Mouse (Mus musculus) limb, embryonic 14.5 days (tissue): ENCODE data around the gene Lmbr1l. TPM values are rescaled to one million over a fixed set of nuclear protein-coding genes. Genes with fewer than 3 reads are reported as not detected.

ENCODE experiments used
- ATAC-seq: fragments of 200-750 bp; cut with Nextera tagmentation; 2 replicates; pipeline ENCODE4 v1.8.0; 2017; ENCODE audit warnings: low read depth, moderate number of reproducible peaks, moderate TSS enrichment; ENCODE audit not compliant: low FRiP score
- DNase-seq: peaks from one replicate; pipeline ENCODE4 v3.0.0-alpha.2; 2015; ENCODE audit warnings: low spot score
- H3K27ac ChIP-seq: fragments of 300-500 bp; sonication (generic); replicated peaks from 2 replicates; pipeline ENCODE4 v1.5.1; 2014; ENCODE audit warnings: low read depth, mild to moderate bottlenecking, low read length, moderate library complexity, mixed read lengths
- H3K27me3 ChIP-seq: fragments of 300-500 bp; sonication (generic); 2 replicates; pipeline ENCODE4 v1.6.1; 2014; ENCODE audit warnings: low read length, mixed read lengths; ENCODE audit not compliant: control insufficient read depth, insufficient read depth
- H3K36me3 ChIP-seq: fragments of 300-500 bp; sonication (generic); 2 replicates; pipeline ENCODE4 v1.6.1; 2014; ENCODE audit warnings: mild to moderate bottlenecking, low read length, moderate library complexity, mixed read lengths; ENCODE audit not compliant: control insufficient read depth, insufficient read depth
- H3K4me1 ChIP-seq: fragments of 300-500 bp; sonication (generic); 2 replicates; pipeline ENCODE4 v1.6.1; 2014; ENCODE audit warnings: antibody characterized with exemption, low read length, mixed read lengths; ENCODE audit not compliant: control insufficient read depth, insufficient read depth
- H3K4me2 ChIP-seq: fragments of 300-500 bp; sonication (generic); replicated peaks from 2 replicates; pipeline ENCODE4 v1.6.1; 2014; ENCODE audit warnings: low read depth, mild to moderate bottlenecking, low read length, moderate library complexity; ENCODE audit not compliant: severe bottlenecking
- H3K4me3 ChIP-seq: fragments of 300-500 bp; sonication (generic); replicated peaks from 2 replicates; pipeline ENCODE4 v1.5.1; 2014; ENCODE audit warnings: low read length
- H3K9ac ChIP-seq: fragments of 300-500 bp; sonication (generic); 2 replicates; pipeline ENCODE4 v1.6.1; 2014; ENCODE audit warnings: mild to moderate bottlenecking, low read depth, low read length, moderate library complexity; ENCODE audit not compliant: severe bottlenecking
- H3K9me3 ChIP-seq: fragments of 300-500 bp; sonication (generic); 2 replicates; pipeline ENCODE4 v1.6.1; 2016; ENCODE audit warnings: low read length; ENCODE audit not compliant: control insufficient read depth
- POLR2A ChIP-seq: fragments of 200-500 bp; IDR thresholded peaks from 2 replicates; pipeline ENCODE4 v1.8.0; 2012; ENCODE audit warnings: inconsistent platforms, mild to moderate bottlenecking, moderate library complexity, borderline replicate concordance; ENCODE audit not compliant: insufficient read depth, insufficient read length; ENCODE audit errors: extremely low read depth
- WGBS: fragments of 180-500 bp; shearing (Covaris S2); extraction: QIAGEN DNeasy Blood & Tissue Kit; methylation state at CpG from one replicate; pipeline ENCODE4 v1.1.7; 2014; 5-methylcytosine and 5-hydroxymethylcytosine counted together
- polyA plus RNA-seq, 2 experiments: library from polyadenylated mRNA; depleted of rRNA in 1 of 2; stranded (reverse) in 1 of 2; unstranded in 1 of 2; fragments of >200 nt; fragmentation: Nextera tagmentation in 1 of 2; extraction: Ambion mirVana in 1 of 2; gene quantifications; 2 replicates each; pipeline versions ENCODE4 v1.2.1 to v1.2.3; 2012 to 2014

Gene Lmbr1l
- polyA plus RNA-seq, 2 experiments, result 5.5 to 66.8 TPM

GRCm38 (mm10) chr15:98877331-98877730 is 40.7 kb downstream of the Lmbr1l start:
- WGBS, result 22% methylated on average over 3 of the region's 3 CpGs
- Histone ChIP-seq H3K27ac (no peak overlapping the region), H3K4me3 (no peak overlapping the region), H3K4me2 (no peak overlapping the region), H3K4me1 (peaks cover 12% of the 10 kb centered on the region), H3K27me3 (no peaks in the 10 kb centered on the region), H3K9me3 (no peaks in the 10 kb centered on the region), H3K9ac (no peak overlapping the region), H3K36me3 (no peaks in the 10 kb centered on the region; the same call in 1 of the 2 replicates)
- no peak for ATAC-seq
- peak; percentile 85 for DNase-seq
- TF ChIP-seq POLR2A, result no peak

DNA sequence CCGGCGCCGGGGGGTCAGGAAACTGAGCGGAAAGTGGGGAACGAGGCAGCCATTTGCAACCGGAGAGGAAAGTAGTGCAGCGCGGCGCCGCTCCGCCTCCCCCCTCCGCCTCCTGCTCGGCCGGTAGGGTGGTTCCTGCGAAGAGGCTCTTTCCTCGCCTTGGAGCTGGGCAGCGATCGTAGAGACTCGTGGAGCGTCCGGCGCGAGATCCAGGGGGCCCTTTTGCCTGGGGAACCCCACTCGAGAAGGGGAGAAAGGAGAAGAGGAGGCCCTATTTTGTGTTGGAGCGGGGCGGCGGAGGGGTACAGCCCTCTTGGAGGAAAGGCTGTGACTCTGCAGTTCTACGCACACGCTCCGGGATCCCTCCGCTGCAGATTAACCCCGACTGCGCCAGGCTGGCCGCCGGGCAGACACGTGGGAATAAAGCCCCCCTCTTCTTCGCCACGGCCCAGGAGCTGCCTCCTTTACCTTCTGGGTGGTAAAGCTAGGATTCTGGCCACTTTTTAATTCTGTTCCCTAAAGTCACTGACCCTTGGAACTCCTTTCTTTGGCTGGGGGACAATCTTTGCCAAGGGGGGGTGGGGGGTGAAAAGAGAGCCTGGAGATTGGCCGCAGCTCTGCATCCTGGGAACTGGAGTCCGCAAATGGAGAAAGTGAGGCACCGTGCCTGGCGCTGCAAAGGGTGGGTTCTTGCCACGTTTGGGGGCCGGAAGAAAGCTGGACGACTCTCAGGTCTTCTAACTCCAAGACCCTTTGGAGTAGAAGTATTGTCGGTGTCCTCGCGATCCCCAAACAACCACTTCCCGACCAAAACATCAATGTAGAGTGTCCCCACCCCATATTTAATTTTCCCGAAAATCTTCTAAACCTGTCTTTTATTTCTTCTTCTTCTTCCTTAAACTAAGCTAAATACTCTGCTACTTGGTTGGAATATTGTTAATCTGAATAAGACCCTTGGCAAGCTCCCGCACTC is 45.8 kb downstream of the Lmbr1l start:
- DNase-seq (peak; percentile 97), ATAC-seq (peak; percentile 85)
- TF ChIP-seq POLR2A, result peak; percentile 55; the same call in 1 of the 2 replicates
- H3K27ac ChIP-seq, result peak overlapping the region; percentile 99
- no peaks in the 10 kb centered on the region for H3K9me3 ChIP-seq
- H3K4me1 ChIP-seq, result peaks cover 25% of the 10 kb centered on the region
- H3K27me3 ChIP-seq, result no peaks in the 10 kb centered on the region
- H3K4me2 ChIP-seq, result peak overlapping the region; percentile 97
- no peaks in the 10 kb centered on the region for H3K36me3 ChIP-seq
- under 1% methylated on average over 45 of the region's 51 CpGs for WGBS
- peak overlapping the region; percentile 95 for H3K9ac ChIP-seq
- peak overlapping the region; percentile 64 for H3K4me3 ChIP-seq

DNA sequence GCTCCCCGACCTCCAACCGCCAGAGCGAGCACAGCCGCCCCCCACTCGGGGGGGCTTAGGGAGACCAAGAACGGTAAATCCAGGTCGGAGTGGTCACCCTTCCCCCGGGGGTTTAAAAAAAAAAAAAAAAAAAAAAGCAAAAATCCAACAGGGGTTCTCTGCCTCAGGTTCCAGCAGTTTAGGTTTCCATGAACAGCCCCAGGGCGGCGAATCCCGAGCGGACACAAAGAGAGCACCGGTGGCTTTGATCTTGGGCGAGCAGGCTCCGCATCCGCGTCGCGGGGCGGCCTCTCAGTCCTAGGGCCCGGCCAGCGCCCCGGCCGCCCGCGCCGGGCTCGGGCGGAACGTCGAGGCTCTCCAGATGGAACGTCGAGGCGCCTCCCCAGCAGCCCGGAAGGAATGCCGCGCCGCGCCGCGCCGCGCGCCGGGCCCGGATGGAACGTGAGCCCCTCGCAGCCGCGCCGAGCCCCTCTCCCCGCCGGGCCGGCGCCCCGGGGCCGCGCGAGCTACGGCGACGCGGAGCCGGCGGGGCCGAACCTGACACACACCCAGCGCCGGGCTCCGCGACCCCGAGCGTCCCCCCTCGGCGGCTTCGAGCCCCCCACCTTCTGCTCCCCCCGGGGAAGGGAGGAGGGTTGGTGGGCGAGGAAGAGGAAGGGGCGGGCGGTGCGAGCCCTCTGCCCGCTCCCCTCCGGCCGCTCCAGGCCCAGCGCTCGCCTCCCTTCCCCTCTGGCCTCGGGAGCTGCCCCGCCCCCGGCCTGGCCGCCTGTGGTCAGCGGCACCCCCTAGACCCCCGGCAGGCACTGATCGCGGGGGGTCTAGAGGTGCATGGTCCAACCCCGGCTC is 46.7 kb downstream of the Lmbr1l start, which contains the start of gene Kmt2d:
Kmt2d (minus strand) TSS at position 135 of the 846 bp plus-strand sequence.
- peak within 1 kb of the TSS; percentile 64 for H3K4me3 ChIP-seq

DNA sequence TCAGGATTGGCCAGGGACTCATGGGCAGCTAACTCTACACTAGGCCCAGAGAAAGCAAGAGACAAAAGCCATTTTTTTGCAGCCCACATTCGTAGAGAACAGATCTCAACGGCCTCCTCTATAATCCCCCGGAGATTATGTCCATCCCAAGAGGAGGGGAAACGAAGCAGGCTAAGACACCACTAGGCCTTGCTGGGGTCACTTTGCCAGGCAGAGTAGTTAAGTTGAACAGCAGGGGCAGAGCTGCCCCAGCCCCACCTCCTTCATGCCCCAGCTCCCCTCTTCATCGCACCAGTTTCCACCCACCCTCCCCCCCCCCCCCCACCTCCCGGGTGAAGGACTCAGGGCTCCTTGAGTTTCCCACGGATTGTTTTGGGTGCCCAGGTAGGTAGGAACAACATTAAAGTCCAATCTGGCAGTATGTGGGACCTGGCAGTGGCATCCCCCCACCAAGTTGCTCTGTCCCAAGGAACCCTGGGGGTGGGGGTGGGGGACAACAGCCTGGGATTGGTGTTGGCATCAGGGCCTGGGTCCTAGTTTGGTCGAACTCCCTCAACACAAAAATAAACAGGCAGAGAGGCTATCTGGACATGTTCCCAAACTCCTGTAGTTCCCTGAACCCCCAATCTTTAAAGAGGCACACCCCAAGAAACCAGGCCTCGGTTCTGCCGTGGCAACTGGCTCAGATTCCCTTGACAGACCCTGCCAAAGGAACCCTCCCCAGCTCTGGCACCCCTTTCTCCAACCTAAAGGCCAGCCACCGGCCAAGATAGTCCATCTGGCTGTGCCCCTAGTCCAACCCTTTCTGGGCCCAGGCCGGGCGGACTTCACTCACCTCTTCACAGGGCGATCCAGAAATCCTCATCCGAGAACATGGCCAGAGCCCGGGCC is 47.6 kb downstream of the Lmbr1l start:
- H3K27ac ChIP-seq, result peak overlapping the region; percentile 99
- peak overlapping the region; percentile 95 for H3K9ac ChIP-seq
- DNase-seq, result no peak
- under 1% methylated on average over 15 of the region's 16 CpGs for WGBS
- peaks cover 13% of the 10 kb centered on the region for H3K36me3 ChIP-seq
- ATAC-seq, result no peak
- H3K4me1 ChIP-seq, result peaks cover 25% of the 10 kb centered on the region
- no peaks in the 10 kb centered on the region for H3K9me3 ChIP-seq
- H3K27me3 ChIP-seq, result no peaks in the 10 kb centered on the region
- H3K4me3 ChIP-seq, result peak overlapping the region; percentile 64
- no peak for TF ChIP-seq POLR2A
- peak overlapping the region; percentile 97 for H3K4me2 ChIP-seq

More for the DNA sequence above, 46.7 kb downstream of the Lmbr1l start, which contains the start of gene Kmt2d:
- DNase-seq (peak; percentile 57), ATAC-seq (peak; percentile 54)
- peak within 1 kb of the TSS; percentile 95 for H3K9ac ChIP-seq
- no peaks in the 10 kb centered on the region for H3K27me3 ChIP-seq
- H3K9me3 ChIP-seq, result no peaks in the 10 kb centered on the region
- H3K36me3 ChIP-seq, result peaks cover 5% of the 10 kb centered on the region
- peak; percentile 63; the same call in 1 of the 2 replicates for TF ChIP-seq POLR2A
- peak within 1 kb of the TSS; percentile 97 for H3K4me2 ChIP-seq
- WGBS, result under 1% methylated on average over 46 of the region's 94 CpGs
- H3K27ac ChIP-seq, result peak within 1 kb of the TSS; percentile 99
- H3K4me1 ChIP-seq, result peaks cover 25% of the 10 kb centered on the region
